Mouse (Mus musculus) forebrain, embryonic 12.5 days (tissue): ENCODE data around the gene Szt2. TPM values are rescaled to one million over a fixed set of nuclear protein-coding genes. Genes with fewer than 3 reads are reported as not detected.

ENCODE experiments used
- polyA plus RNA-seq: library from polyadenylated mRNA; unstranded; fragments of >200 nt; fragmentation: Nextera tagmentation; extraction: Ambion mirVana; gene quantifications from 2 replicates; pipeline ENCODE4 v1.2.1, GENCODE M21; 2016

Szt2 gene
- polyA plus RNA-seq, 1 experiment from 2014 or later = 15.9 TPM

Other genes with a start within 250 kb of the Szt2 start
- 58.5 and 58.6 TPM in 2 replicates for gene Kdm4a, start 229.2 kb downstream of the Szt2 start, polyA plus RNA-seq
- gene Ptprf, start 117.9 kb downstream of the Szt2 start, polyA plus RNA-seq = 118 and 122 TPM in 2 replicates
- gene Med8, start 64 bp upstream of the Szt2 start, polyA plus RNA-seq = 144 and 154 TPM in 2 replicates
- 27.7 and 30.1 TPM in 2 replicates for gene Elovl1, start 18.8 kb upstream of the Szt2 start, polyA plus RNA-seq
- gene Cdc20, start 28.1 kb upstream of the Szt2 start, polyA plus RNA-seq = 299 and 306 TPM in 2 replicates
- 0.37 and 0.95 TPM in 2 replicates for gene Mpl, start 48.2 kb upstream of the Szt2 start, polyA plus RNA-seq
- gene Tie1, start 80.8 kb upstream of the Szt2 start, polyA plus RNA-seq = 15.4 and 15.6 TPM in 2 replicates
- gene 2610528J11Rik, start 117.7 kb upstream of the Szt2 start, polyA plus RNA-seq = 0.27 and 0.35 TPM in 2 replicates
- 0.36 TPM in 1 of 2 replicates, not detected in the other for gene Tmem125, start 134.8 kb upstream of the Szt2 start, polyA plus RNA-seq
- gene Cfap57, start 211.5 kb upstream of the Szt2 start, polyA plus RNA-seq = 0.74 and 0.89 TPM in 2 replicates
- 193 and 200 TPM in 2 replicates for gene Ebna1bp2, start 211.5 kb upstream of the Szt2 start, polyA plus RNA-seq
- not detected in 2 replicates for gene Olfr62, start 249.7 kb upstream of the Szt2 start, polyA plus RNA-seq